Mouse (Mus musculus) liver, adult (tissue): ENCODE measurements around the gene 4933424G06Rik.

Source experiments
- GATA4 ChIP-seq: IDR thresholded peaks from 2 replicates; pipeline ENCODE4 v1.6.1; 2014; ENCODE audit warnings: mild to moderate bottlenecking, low read length; ENCODE audit not compliant: insufficient replicate concordance

4933424G06Rik gene

DNA sequence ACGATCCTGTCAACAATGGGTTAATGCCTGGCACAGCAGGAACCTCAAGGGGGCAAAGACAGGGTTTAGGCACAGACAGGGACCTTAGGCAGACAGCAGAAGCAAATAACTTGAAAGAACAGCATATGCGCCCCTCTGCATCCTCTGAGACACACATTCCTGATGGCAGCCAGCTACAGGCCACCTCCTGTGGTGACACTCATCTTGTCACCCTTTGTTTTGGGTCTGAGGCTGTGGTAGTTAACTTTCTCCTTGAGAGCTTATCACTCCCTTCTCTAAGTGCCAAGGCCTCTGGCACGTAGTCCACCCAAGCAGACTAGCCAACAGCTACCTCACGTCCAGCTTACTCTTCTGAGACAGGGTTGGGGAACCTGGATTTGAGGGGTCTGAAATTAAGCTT, 35.7 kb downstream of the 4933424G06Rik start:
- no peak for TF ChIP-seq GATA4

DNA sequence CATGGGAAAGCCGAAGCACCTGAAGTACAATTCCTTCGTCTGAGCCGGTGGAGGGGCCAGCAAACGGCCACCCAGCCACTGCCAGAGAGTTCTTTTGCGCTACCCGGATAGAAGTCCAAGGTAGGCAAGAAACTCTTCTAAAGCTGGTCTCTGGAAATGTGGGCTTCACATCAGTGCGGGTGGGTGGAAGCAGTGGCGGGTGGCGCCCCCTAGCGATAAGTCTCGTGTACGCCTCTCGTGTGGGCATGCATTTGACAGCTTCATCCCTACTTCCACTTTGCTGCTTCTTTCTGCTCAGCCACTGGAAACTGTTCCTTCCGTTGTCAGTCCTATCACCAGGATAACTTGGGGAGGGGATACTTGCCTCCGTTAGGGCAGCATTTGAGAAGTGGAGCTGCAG, 36.5 kb downstream of the 4933424G06Rik start:
- no peak for TF ChIP-seq GATA4

DNA sequence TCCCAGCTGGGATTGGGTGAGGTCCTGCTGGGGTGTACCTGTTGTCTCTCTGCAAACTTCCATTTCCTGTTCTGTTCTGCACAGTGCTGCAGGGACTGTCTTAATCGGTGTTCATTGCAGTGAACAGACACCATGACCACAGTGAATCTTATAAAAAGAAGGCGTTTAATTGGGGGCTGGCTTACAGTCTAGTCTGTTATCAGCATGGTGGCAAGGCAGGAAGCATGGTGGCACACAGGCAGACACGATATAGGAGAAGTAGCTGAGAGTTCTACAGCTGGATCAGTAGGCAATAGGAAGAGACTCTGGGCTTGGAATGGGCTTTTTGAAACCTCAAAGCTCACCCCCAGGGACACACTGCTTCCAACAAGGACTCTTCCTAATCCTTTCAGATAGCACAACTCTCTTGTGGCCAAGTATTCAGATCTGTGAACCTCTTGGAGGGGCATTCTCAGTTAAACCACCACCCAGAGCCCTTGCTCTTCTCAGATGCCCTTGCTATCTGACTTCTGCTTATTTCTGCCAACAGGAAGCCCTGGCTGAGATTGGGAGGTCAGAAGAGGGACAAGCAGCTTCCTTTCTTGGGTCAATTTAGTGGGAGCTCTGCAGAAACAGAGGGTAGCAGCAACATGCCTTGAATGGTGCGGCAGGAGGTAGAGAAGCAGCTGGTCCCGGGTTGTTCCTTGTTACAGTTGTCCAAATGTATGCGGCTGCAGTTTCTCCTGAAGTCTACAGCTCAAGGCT, 44.2 kb downstream of the 4933424G06Rik start:
- TF ChIP-seq GATA4, result peak; percentile 52; the same call in 1 of the 2 replicates

DNA sequence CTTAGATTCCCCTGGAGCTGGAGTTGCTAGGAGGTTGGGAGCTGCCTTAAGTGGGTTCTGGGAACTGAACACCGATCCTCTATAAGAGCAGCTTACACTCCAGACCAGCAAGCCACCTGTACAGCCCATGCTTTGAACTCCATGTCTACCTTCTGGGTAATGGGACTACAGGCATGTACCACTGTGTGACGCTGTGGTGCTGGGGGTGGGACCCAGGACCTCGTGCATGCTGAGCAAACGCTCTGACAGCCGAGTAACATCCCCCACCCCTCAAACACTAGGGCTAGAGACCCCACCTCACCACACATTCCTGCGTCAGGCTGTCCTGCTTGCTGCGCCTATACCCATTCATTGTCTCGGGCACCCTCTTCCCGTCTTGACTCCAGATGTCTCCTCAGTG, 48.6 kb downstream of the 4933424G06Rik start:
- no peak for TF ChIP-seq GATA4

DNA sequence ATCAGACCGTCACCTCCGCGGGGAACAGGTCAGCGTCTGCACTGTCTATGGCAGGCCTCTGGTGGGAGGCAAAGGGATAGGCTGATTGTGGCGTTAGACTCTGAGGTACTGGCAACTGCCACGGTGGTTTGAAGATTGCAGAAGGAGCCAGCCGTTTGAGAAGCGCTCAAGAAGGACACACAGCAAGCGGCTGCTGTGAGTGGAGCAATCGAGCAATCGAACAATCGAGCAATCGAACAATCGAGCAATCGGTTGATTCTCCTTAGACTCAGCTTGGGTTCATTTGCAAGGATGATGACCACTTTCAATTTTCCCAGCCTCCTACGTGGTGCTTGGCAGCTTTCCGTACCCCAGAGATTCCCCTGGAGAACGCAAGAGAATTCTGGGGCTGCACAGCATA, 49.1 kb downstream of the 4933424G06Rik start:
- TF ChIP-seq GATA4, result no peak

DNA sequence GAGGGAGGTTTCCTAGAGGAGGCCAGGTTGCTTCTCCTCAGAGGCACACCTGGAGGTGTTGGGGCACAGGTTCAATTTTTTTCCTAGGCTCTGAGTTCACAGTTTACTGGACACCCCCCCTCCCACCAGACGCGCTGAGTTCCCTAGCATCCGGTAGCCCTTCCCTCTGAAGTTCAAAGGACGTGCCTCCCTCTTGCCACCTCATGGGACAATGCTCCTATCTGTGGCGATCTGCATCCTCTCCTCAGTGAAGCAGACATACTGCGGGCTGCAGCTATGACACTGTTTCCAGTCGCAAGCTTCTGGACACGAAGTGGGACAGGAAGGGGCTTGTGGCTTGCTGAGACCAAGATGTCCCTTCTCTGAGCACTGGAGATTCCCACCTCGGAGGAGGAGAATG, 50.5 kb downstream of the 4933424G06Rik start:
- no peak for TF ChIP-seq GATA4

DNA sequence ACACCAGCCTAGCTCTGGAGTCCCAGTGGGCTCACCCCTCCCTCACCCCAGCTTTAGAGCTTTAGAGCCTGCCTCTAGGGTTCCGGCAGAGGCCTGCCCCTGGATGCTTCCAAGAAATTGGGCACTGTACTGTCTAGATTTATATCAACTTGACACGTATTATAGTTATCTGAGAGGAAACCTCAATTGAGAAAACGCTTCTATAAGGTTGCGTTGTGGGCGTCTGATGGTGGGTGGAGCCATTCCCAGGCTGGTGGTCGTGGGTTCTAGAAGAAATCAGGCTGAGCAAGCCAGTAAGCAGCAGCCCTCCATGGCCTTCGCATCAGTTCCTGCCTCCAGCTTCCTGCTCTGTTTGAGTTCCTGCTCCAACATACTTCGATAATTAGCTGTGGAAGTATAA, 51.1 kb downstream of the 4933424G06Rik start:
- TF ChIP-seq GATA4, result no peak

DNA sequence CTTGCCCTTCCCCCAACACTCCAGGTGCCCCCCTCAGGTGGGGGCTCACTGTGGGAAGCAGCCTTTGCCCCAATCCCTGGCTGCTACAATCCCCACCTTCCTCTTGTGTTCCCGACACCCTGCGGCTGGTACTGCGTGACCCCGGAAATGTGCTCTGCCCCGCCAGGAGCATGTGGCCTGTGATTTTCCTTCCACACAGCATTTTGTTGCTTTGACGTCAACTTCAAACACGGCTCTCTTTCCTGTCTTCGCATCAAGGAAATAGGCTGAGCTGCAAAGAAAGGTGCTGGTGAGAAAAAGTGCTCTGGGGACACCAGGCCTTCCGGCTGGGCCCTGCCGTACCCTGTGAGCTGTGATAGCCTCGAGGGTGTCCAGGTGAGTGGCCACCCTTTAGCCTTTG, 51.6 kb downstream of the 4933424G06Rik start, which contains the start of gene Zap70:
Gene Zap70 (plus strand): TSS at position 231 of the 400 bp plus-strand sequence.
- TF ChIP-seq GATA4, result no peak

DNA sequence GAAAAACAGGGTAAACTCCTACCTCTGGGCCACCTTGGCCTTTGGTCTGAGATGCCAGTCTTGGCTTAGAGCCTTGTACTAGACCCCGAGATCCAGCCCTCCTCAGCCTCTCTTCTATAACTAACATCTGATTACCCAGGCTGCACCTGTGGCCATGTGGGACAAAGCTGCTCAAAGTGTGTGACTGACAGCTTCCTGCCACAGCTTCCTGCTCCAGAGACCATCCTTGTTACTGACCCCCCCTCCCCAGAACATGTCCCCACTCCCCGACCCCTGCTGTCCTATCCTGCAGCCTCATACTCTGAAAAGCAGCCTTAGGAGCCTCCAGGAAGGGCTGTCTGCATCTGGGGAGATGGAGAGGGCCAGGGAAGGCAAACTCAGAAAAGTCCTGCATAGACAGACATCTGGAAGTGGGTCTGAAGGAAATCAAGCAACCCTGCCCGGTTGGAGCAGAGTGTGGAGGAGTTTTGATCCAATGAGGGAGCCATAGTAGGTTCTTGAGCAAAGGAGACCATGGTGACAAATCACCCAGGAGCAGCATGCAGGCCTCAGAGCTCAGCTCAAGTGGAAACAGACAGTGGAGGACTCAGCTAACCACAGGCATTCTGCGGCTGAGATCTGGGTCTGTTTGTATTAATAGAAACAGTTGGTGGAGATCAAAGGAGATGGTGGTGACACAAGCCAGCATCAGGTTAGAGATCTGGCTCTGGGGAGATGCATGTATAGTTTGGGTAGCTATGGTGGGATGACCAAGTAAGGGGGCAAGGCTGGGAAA, 56.7 kb downstream of the 4933424G06Rik start:
- TF ChIP-seq GATA4, result no peak

DNA sequence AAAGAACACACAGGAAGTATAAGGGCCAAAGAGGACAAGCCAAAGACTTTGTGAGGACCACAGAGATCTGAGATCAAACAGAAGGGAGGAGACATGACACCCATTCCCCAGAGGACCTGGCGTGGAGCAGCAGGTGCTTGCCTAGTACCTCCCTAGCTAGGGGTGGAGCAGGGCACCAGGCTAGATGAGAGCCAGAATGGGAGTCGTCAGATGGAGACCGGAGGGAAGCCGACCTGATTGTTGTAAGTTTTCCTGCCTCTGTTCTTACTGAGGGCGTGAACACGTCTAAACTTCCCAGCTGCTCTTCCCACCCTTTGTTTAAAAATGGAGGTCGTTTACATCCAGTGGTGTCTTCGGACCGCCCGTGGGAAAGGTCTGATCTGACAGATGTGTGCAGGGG, 57.4 kb downstream of the 4933424G06Rik start:
- TF ChIP-seq GATA4, result no peak

DNA sequence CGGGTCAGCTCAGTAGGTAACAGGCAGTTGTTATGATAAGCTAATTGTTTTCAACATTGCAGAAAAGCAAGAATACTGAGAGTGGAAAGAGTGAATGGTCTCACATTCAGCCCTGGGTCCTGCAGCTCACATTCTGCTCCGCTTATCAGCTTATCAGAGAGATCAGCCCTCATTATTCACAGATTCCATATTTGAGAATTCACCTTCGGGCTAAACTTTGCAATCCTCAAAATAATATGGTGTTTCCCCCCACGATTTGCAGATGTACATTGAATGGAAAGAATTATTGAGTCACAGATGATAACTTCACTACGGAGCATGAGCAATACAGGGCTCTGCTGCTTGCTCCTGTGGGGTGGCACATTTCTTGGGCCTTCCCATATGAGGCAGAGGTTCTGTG, 58.8 kb downstream of the 4933424G06Rik start:
- TF ChIP-seq GATA4, result no peak

DNA sequence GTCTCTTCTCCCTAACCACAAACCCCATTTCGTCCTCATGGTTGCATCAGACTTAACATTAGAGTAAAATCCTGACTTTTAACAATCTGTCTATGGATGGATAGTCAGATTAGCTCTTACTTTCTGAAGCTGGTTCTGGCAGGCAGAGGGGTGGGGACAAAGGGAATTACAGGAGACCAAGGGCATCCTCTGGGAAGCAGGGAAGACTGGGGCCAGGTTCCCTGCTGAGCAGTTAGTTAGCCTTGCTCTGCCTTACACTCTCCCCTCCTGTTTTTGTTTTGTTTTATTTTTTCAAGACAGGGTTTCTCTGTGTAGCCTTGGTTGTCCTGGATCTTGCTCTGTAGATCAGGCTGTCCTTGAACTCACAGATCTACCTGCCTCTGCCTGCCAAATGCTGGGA, 60.0 kb downstream of the 4933424G06Rik start:
- no peak for TF ChIP-seq GATA4

DNA sequence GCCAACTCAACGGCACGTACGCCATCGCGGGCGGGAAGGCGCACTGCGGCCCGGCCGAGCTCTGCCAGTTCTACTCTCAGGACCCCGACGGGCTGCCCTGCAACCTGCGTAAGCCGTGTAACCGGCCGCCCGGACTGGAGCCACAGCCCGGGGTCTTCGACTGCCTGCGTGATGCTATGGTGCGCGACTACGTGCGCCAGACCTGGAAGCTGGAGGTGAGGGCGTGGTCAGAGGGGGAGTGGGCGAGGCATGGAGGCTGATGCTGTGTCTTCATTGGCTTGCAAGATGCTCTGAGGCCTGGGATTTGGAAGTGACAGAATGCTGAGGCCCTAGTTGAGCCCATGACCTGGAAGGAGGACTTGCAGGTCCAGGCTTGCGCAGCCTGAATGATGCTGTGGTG, 61.0 kb downstream of the 4933424G06Rik start:
- no peak for TF ChIP-seq GATA4

DNA sequence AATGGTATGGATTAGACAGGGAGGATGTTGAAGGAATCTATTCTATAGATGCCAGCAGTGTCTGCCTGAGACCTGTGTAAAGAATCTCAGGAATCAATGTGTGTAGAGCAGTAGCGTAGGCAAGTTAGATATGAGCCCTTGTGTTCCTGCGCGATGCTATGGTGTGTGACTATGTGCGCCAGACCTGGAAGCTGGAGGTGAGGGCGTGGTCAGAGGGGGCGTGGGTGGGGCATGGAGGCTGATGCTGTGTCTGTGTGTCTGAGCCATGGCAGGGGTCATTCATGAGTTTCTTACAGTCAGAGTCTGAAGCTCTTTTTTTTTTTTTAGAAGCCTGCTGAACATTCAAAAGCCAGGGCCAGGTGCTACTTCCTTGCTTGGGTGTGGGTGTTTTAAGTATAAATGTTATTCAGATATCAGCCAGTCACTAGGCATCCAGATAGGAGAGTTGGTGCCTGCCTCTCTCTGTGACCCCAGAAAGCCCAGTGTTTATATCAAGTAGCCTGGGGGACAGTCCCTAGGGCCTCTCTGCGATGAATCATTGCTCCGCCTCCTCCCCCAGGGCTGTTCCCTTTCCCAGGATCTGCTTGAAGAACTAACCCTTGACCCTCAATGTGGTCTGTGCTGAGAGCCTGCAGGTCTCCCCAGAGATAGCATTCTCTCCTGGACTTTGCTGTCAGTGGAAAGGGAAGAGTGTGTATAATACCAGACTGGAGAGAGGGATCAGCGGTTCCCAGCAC, 62.4 kb downstream of the 4933424G06Rik start:
- no peak for TF ChIP-seq GATA4

DNA sequence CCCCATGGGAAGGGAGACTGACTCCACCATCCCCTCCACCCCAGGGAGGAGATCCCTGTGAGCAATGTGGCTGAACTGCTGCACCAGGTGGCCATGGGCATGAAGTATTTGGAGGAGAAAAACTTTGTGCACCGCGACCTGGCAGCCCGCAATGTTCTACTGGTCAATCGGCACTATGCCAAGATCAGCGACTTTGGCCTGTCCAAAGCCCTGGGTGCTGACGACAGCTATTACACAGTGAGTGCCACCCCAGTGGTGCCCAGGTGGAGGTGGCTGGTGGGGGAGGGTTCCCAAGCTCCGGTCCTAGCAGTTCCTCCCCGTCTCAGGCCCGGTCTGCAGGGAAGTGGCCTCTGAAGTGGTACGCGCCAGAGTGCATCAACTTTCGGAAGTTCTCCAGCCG, 70.8 kb downstream of the 4933424G06Rik start:
- TF ChIP-seq GATA4, result no peak

DNA sequence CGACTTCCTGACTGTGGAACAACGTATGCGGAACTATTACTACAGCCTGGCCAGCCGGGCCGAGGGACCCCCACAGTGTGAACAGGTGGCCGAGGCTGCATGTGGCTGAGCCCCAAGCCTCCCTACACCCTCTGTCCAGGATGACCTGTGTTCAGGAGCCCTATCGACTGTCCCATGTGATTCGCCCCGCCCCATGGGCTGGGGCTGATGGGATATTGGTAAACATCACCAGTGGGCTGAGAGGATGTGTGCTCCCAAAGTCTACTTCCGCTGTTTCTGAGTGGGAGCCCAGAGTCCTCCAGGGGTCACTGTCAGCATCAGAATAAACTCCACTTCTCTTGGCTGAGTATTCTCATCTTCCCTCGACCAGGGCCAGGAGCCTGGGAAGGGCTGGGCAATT, 72.5 kb downstream of the 4933424G06Rik start:
- TF ChIP-seq GATA4, result no peak
